Mouse (Mus musculus): ENCODE results near the gene Dmrtc1a. TPM values are rescaled to one million over a fixed set of nuclear protein-coding genes. Genes with fewer than 3 reads are reported as not detected.
A peak's percentile ranks its signal among the peaks of the same experiment; 100 is the strongest.
"Not testable (repeated sequence)": the region's sequence is repeated elsewhere in the genome, so short reads cannot be mapped to it uniquely, and the experiment has no call there.

Gene Dmrtc1a
- polyA plus RNA-seq (2011; ENCODE audit: insufficient read length, low read depth, missing spikeins): 0.47 TPM in 1 of 2 replicates, not detected in the other

DNA sequence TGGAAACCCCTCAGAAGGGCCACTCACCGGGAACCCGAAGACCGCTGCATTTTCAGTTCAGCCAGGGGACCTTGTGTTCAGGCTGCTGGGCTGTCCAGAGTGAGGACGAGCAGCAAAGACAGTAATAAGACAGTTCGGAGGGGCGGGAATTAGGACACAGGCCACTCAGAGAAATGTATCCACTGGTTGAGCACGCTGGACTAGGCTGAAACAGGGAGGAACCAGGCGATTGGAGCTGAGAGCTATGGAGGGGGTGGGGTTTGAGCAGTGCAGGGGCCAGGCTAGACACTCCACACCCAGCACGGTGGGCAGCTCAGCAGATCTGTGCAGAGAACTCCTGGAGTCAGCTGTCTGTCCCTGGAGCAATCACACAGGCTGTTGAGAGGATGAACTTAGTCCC lies at the start of gene Dmrtc1a, which contains the start of gene 1700011M02Rik:
TSS of gene Dmrtc1a (minus strand) at position 101 of the 400 bp plus-strand sequence.
TSS of gene 1700011M02Rik (plus strand) at position 319 of the 400 bp plus-strand sequence.
- not testable (repeated sequence) for H3K4me1 ChIP-seq (ENCODE audit: control insufficient read depth, insufficient read depth, low read length); H3K4me3 ChIP-seq (ENCODE audit: insufficient read depth, low read length); H3K27ac ChIP-seq (ENCODE audit: insufficient read depth, low read length)

DNA sequence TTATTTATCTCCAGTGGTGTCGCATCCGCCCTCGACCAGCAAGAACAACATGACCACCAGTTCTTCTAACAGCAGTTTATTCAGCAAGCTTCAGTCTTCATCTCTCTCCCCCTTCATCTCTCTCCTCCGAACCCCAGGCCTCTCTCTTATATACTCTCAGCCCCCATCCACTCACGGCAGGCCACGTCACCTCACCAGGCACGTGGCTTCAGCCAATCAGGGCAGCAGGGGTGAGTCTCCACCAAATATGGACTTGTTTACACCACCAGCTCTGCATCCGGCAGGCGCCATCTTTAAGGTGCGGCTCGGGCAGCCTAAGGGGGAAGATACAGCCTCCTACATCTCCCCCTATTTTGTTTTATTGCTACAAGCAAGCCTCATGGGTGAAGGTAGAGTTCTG lies 41.6 kb upstream of the Dmrtc1a start:
- not testable (repeated sequence) for H3K4me3 ChIP-seq (ENCODE audit: insufficient read depth, low read length)

DNA sequence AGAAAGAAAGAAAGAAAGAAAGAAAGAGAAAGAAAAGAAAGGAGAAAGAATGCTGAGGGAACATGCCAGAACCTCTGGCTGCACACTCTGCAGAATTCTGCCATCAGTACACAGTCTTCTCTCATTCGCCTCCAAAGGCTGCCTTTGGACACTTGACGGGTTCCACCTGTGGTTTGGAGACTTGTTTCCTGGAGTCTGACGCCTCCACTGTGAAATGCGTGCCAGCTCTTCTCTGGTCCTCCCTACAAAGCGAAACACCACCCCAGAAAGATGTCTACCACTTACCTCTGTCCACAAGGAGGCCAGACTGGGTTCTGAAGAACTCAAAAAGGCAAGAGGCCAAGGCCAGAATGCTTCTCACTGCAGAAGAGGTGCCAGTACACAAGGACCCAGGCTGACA lies 28.3 kb upstream of the Dmrtc1a start:
- Histone ChIP-seq H3K4me1 (ENCODE audit: control insufficient read depth, insufficient read depth, low read length) (no peaks in the 10 kb centered on the region), H3K4me3 (ENCODE audit: insufficient read depth, low read length) (no peak overlapping the region), H3K27ac (ENCODE audit: insufficient read depth, low read length) (no peak overlapping the region)
- TF ChIP-seq CTCF (IDR thresholded peaks at IDR 0.05; ENCODE audit: borderline replicate concordance, insufficient read depth, low read length) (no peak), POLR2A (IDR thresholded peaks at IDR 0.05; ENCODE audit: low read depth, low read length) (no peak)

More for the DNA sequence above, 41.6 kb upstream of the Dmrtc1a start:
- not testable (repeated sequence) for H3K4me1 ChIP-seq (ENCODE audit: control insufficient read depth, insufficient read depth, low read length); H3K27ac ChIP-seq (ENCODE audit: insufficient read depth, low read length)

- Histone ChIP-seq H3K27ac (ENCODE audit: insufficient read depth, low read length) (no peak overlapping the region), H3K4me1 (ENCODE audit: control insufficient read depth, insufficient read depth, low read length) (no peaks in the 10 kb centered on the region), H3K4me3 (ENCODE audit: insufficient read depth, low read length) (no peak overlapping the region)
- TF ChIP-seq POLR2A (IDR thresholded peaks at IDR 0.05; ENCODE audit: low read depth, low read length) (no peak), CTCF (IDR thresholded peaks at IDR 0.05; ENCODE audit: borderline replicate concordance, insufficient read depth, low read length) (no peak)
Measured at GRCm38 (mm10) chrX:102934395-102934764, 25.9 kb upstream of the Dmrtc1a start.

DNA sequence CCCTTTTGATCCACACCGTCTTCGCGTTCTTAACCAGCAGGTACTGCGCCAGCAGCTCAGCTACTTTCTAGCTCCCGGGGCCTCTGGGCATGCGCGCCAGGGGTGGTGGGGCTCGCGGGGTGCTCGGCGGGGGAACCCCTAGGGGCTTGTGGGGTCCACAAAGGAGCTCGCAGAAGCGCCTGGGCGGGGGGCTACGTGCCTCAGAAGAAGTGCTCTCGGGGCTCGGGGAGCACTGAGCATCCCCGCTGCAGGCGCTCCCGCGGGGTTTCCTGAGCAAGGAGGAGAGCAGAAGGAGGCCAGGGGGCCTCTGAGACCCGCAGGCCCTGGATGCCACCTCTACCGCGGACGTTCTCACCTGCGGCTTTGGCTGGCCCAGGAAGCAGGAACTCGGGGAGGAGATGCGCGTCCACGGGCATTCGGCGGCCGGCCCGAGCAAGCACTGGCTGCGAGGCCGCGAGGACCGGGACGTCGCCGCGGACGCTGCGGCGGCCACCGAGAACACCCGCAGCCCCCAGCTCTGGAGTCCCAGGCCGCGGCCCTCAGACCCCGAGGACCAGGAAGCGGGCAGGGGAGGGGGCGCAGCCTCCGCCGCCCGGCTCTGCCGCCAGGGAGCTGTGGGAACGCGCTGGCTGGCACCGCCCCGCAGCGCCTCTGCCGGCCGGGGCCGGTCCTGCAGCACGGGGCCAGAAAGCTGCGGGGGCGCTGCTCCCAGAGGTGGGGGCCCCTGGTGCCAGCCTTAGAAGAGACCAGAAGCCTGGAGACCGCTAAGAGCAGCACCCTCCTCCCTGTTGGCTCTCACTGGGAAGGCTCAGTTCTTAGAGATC lies 25.3 kb upstream of the Dmrtc1a start:
- Histone ChIP-seq H3K4me3 (ENCODE audit: insufficient read depth, low read length) (peak overlapping the region; percentile 67), H3K27ac (ENCODE audit: insufficient read depth, low read length) (no peak overlapping the region), H3K4me1 (ENCODE audit: control insufficient read depth, insufficient read depth, low read length) (no peaks in the 10 kb centered on the region)
- TF ChIP-seq CTCF (IDR thresholded peaks at IDR 0.05; ENCODE audit: borderline replicate concordance, insufficient read depth, low read length) (no peak), POLR2A (IDR thresholded peaks at IDR 0.05; ENCODE audit: low read depth, low read length) (no peak)

DNA sequence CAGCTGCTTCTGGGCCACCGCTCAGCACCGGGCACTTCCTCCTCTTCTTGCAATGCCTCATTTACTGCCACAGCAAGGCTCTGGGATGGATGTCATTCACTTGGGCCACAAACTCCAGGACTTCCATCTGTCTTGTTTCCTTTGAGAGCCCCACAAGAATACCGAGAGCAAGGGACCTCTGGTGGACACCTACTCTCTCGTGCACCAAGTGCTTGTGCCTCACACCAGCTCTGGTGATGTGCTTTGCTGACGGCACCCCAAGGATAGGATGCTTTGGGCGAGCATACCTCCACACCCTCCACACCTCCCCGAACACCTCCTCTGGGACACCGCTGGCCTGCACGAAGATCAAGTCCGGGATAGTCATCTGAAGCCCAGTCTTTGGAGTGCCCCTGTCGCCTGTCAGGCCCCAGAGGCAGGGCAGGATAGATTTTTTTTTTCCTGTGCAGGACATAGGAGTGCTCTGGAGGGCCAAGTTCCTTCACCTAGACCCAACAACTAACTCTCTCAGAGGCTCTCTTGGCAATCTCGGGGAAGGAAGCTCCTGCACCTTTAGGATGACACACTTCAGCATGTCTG lies 24.6 kb upstream of the Dmrtc1a start:
- Histone ChIP-seq H3K27ac (ENCODE audit: insufficient read depth, low read length) (no peak overlapping the region), H3K4me3 (ENCODE audit: insufficient read depth, low read length) (peak overlapping the region; percentile 67), H3K4me1 (ENCODE audit: control insufficient read depth, insufficient read depth, low read length) (no peaks in the 10 kb centered on the region)
- TF ChIP-seq CTCF (IDR thresholded peaks at IDR 0.05; ENCODE audit: borderline replicate concordance, insufficient read depth, low read length) (no peak), POLR2A (IDR thresholded peaks at IDR 0.05; ENCODE audit: low read depth, low read length) (no peak)

GRCm38 (mm10) chrX:102928072-102928471 lies 19.6 kb upstream of the Dmrtc1a start, which contains the start of gene 1700018G05Rik:
Gene 1700018G05Rik, plus strand, starts transcription at chrX:102928372.
- H3K4me1 ChIP-seq (ENCODE audit: control insufficient read depth, insufficient read depth, low read length): not testable (repeated sequence)

GRCm38 (mm10) chrX:102926707-102927106 lies 18.2 kb upstream of the Dmrtc1a start:
- peak; percentile 29; the same call in 1 of the 2 replicates for TF ChIP-seq CTCF (IDR thresholded peaks at IDR 0.05; ENCODE audit: borderline replicate concordance, insufficient read depth, low read length)
- H3K4me3 ChIP-seq (ENCODE audit: insufficient read depth, low read length); H3K27ac ChIP-seq (ENCODE audit: insufficient read depth, low read length); H3K4me1 ChIP-seq (ENCODE audit: control insufficient read depth, insufficient read depth, low read length): not testable (repeated sequence)

More at GRCm38 (mm10) chrX:102928072-102928471, 19.6 kb upstream of the Dmrtc1a start, which contains the start of gene 1700018G05Rik:
- not testable (repeated sequence) for H3K4me3 ChIP-seq (ENCODE audit: insufficient read depth, low read length); H3K27ac ChIP-seq (ENCODE audit: insufficient read depth, low read length)

DNA sequence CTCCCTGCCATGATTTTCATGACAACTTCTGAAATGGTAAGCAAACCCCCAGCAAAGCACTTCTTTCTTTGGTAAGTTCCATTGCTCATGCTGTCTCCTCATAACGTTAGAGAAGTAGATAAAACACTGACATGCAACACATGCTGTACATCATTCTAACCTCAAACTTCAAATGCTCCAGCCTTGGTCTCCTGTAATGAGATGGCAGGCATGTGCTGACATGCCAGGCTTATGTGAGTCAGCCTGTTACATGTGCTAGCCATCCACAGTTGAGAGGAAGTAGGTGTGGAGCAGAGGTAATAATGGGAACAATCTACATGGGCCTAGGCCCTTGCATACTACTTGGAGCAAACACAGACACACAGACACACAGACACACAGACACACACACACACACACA lies 6.3 kb upstream of the Dmrtc1a start:
- not testable (repeated sequence) for H3K4me3 ChIP-seq (ENCODE audit: insufficient read depth, low read length); H3K4me1 ChIP-seq (ENCODE audit: control insufficient read depth, insufficient read depth, low read length); H3K27ac ChIP-seq (ENCODE audit: insufficient read depth, low read length)

- H3K27ac ChIP-seq (ENCODE audit: insufficient read depth, low read length): no peak within 1 kb of the TSS
- H3K4me3 ChIP-seq (ENCODE audit: insufficient read depth, low read length): no peak within 1 kb of the TSS
- no peaks in the 10 kb centered on the region for H3K4me1 ChIP-seq (ENCODE audit: control insufficient read depth, insufficient read depth, low read length)
- TF ChIP-seq CTCF (IDR thresholded peaks at IDR 0.05; ENCODE audit: borderline replicate concordance, insufficient read depth, low read length) (no peak), POLR2A (IDR thresholded peaks at IDR 0.05; ENCODE audit: low read depth, low read length) (no peak)
Measured at GRCm38 (mm10) chrX:102867871-102868270, 40.6 kb downstream of the Dmrtc1a start, which contains the start of gene 1700031F05Rik. Gene 1700031F05Rik, minus strand, starts transcription at chrX:102867971.

GRCm38 (mm10) chrX:102854516-102854915 lies 54.0 kb downstream of the Dmrtc1a start, which contains the start of gene Dmrtc1c2:
Gene Dmrtc1c2, minus strand, starts transcription at chrX:102854616.
- not testable (repeated sequence) for H3K4me3 ChIP-seq (ENCODE audit: insufficient read depth, low read length); H3K27ac ChIP-seq (ENCODE audit: insufficient read depth, low read length); H3K4me1 ChIP-seq (ENCODE audit: control insufficient read depth, insufficient read depth, low read length)

Other genes starting within 250 kb of the Dmrtc1a start
- gene Gm3880, start 221.7 kb downstream of the Dmrtc1a start, polyA plus RNA-seq (2011; ENCODE audit: insufficient read length, low read depth, missing spikeins): not detected in 2 replicates
- not detected in 2 replicates for gene Gm9112, start 201.1 kb downstream of the Dmrtc1a start, polyA plus RNA-seq (2011; ENCODE audit: insufficient read length, low read depth, missing spikeins)
- not detected in 2 replicates for gene Dmrtc1b, start 200.8 kb downstream of the Dmrtc1a start, polyA plus RNA-seq (2011; ENCODE audit: insufficient read length, low read depth, missing spikeins)
- not detected in 2 replicates for gene Dmrtc1c1, start 105.7 kb downstream of the Dmrtc1a start, polyA plus RNA-seq (2011; ENCODE audit: insufficient read length, low read depth, missing spikeins)
- gene Dmrtc1c2, start 54.1 kb downstream of the Dmrtc1a start, polyA plus RNA-seq (2011; ENCODE audit: insufficient read length, low read depth, missing spikeins): not detected in 2 replicates
- not detected in 2 replicates for gene 1700031F05Rik, start 40.7 kb downstream of the Dmrtc1a start, polyA plus RNA-seq (2011; ENCODE audit: insufficient read length, low read depth, missing spikeins)
- gene 1700011M02Rik, start 218 bp upstream of the Dmrtc1a start, polyA plus RNA-seq (2011; ENCODE audit: insufficient read length, low read depth, missing spikeins): not detected in 2 replicates
- gene 1700018G05Rik, start 19.7 kb upstream of the Dmrtc1a start, polyA plus RNA-seq (2011; ENCODE audit: insufficient read length, low read depth, missing spikeins): not detected in 2 replicates

Data from embryonic fibroblast, embryonic 13.5 days (primary cell).